Mouse (Mus musculus) frontal cortex, adult 2 months (tissue): ENCODE data around the gene Fut2. TPM values are rescaled to one million over a fixed set of nuclear protein-coding genes. Genes with fewer than 3 reads are reported as not detected.

Experiments used
- DNase-seq, 2 experiments: peaks; one replicate each; pipeline ENCODE4 v3.0.0; 2022; ENCODE audit warnings: low spot score in 1 of 2; ENCODE audit errors: extremely low spot score in 1 of 2
- polyA plus RNA-seq: library from polyadenylated mRNA; depleted of rRNA; stranded (reverse); fragments of >200 nt; gene quantifications from 2 replicates; pipeline ENCODE4 v1.2.3, GENCODE M21; 2012

Gene Fut2
- polyA plus RNA-seq, 1 experiment: 0.16 TPM

DNA sequence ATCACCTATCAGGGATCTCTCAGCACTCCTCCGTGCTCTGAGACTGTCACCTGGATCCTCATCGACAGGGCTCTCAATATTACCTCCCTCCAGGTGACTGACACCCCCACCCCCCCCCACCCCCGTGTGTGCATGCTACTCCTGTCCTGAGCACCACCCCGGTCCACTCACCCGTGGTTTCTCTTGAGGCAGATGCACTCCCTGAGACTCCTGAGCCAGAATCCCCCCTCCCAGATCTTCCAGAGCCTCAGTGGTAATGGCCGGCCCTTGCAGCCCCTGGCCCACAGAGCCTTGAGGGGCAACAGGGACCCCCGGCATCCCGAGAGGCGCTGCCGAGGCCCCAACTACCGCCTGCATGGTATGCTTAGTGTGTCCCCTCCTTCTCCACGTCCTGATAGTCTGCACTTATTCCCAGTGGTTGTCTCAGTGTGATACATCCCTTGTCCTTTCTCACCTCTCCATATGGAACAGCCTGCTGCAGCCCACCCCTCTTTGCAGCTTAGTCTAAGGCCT, 37.4 kb upstream of the Fut2 start:
- DNase-seq: no peak

DNA sequence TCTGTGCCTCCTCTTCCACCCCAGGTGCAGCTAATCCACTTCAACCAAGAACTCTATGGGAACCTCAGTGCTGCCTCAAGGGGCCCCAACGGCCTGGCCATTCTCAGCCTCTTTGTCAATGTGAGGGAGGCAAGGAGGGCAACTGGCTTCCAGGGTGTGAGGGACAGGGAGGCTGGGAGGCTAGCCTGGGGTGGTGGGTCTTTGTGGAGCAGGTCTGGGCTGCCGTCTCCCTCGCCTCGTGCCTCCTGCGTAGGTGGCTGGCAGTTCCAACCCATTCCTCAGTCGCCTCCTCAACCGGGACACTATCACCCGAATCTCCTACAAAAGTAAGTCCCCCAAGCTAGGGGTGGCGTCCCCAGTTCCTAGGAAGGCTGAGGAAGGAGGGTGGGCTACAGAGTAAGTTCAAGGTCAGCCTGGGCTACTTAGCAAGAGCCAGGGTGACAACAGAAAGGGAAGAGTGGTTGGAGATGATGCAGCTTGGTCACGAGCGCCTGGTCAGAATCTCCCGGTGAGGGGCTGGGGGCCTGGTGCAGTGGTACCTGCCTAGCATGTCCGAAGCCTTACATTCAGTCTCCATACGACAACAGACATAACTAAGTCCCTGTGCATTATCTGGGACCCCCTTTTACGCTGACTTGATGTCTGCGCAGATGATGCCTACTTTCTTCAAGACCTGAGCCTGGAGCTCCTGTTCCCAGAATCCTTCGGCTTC, 36.8 kb upstream of the Fut2 start:
- DNase-seq: no peak

DNA sequence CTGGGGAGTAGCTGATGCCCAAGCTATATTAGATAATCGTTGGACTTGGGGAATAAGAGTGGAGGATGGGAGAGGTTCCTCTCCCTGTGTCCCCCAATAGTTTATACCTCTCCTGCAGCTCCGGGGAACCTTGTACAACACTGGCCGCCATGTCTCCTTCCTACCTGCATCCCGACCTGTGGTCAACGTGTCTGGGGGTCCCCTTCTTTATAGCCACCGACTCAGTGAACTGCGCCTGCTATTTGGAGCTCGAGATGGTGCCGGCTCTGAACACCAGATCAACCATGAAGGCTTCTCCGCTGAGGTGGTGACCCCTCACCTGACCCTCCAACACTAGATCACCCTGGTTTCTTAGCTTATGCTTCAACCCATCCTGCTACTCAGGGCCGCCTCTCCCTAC, 36.1 kb upstream of the Fut2 start:
- DNase-seq: no peak

DNA sequence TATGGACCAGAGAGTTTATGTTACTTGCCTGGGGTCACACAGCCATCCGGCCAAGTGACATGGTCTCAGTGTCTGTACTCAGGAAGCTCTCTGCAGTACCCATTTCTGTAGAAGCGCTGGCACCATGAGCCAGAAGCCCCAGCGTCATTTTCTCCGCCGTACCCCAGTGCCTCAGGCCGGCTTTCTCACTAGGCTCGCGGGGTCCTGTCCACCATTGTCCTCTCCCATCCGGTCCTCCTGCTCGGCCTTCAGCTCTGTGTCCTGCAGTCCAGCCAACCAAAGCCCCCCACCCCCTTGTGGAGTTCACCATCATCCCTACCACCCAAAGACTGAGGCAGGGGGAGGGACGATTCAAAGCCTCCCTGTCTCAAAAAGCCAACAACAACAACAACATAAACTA, 35.4 kb upstream of the Fut2 start:
- DNase-seq: no peak

DNA sequence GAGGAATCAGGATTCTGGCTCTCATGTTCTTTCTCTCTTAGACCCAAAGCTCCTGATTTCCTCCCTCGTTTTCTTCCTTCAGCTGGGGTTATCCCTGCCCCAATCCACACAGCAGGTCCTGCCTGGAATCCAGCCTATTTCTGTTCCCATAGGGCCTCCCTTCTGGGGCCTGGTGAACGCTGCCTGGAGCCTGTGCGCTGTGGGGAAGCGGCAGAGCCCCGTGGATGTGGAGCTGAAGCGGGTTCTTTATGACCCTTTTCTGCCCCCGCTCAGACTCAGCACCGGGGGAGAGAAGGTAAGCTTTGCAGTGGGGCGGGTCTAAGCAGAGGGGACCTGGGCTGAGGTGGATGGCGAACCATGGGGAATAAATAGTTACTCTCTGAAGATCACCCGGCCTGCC, 34.9 kb upstream of the Fut2 start:
- DNase-seq: no peak

GRCm38 (mm10) chr7:45700301-45701015, 34.3 kb upstream of the Fut2 start:
- peak; percentile 88 to 90 for DNase-seq

GRCm38 (mm10) chr7:45699523-45700141, 33.4 kb upstream of the Fut2 start, which contains the start of gene Car11:
Gene Car11 (plus strand): TSS chr7:45699843.
- peak in 1 of 2 experiments; percentile 65 for DNase-seq

DNA sequence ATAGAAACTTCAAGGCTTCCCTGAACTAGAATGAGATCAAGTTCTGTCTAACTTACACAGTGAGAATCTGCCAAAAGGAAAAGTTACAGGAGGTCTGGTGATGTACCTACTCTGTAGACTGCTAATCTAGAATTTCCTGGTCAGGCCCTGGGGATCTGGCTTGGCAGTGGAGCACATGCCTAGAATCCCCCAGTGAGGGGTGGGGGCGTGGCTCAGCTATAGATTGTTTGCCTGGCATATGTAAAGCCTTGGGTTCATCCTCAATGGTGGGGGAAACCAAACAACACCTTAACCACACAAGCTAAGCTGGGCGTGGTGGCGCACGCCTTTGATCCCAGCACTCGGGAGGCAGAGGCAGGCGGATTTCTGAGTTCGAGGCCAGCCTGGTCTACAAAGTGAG, 31.7 kb upstream of the Fut2 start:
- peak in 1 of 2 experiments; percentile 1 for DNase-seq

DNA sequence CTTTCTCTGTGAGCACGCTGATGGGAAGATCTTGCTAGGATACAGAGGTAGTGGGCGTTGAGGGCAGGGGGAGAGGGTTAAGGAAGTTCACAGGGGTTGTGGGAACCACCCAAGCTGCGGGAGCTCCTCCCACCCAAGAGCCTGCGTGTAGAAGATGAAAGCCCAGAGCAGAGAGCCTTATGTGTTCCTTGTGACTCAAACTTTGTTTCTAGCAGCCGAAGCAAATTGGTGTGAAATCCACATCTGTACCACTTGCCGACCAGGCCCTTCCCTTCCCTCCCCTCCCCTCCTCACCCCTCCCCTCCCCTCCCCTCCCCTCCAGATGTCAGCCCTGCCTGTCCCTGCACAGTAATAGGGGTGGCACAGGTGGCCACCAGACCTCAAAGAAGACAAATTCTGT, 28.9 kb upstream of the Fut2 start:
- no peak for DNase-seq

- no peak for DNase-seq
Observed at GRCm38 (mm10) chr7:45693921-45694591, 27.9 kb upstream of the Fut2 start, which contains the start of gene Sec1. Gene Sec1 (minus strand): TSS chr7:45694402.

GRCm38 (mm10) chr7:45692364-45692763, 26.2 kb upstream of the Fut2 start:
- DNase-seq: no peak

- DNase-seq: no peak
Observed at GRCm38 (mm10) chr7:45689800-45690199, 23.6 kb upstream of the Fut2 start.

DNA sequence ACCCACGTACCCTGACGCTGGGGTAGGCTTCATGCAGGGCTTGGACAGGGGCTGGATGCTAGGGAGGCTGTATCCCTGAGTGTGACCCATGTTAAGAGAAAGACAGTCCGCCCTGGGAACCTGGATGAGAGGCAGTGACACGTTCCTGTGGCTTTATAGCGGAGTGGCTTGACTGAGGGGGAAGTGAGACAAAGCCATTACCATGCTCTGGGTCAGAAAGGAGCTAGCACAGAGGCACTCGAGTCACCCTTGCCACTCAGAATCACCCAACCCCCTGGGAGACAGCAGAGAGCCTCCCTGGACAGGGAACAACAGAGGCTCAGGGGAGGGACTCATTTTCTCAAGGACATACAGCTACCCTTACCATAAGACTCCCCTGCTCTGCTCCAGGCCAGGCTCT, 22.9 kb upstream of the Fut2 start:
- no peak for DNase-seq

- DNase-seq: no peak
Observed at GRCm38 (mm10) chr7:45686841-45687240, 20.6 kb upstream of the Fut2 start.

DNA sequence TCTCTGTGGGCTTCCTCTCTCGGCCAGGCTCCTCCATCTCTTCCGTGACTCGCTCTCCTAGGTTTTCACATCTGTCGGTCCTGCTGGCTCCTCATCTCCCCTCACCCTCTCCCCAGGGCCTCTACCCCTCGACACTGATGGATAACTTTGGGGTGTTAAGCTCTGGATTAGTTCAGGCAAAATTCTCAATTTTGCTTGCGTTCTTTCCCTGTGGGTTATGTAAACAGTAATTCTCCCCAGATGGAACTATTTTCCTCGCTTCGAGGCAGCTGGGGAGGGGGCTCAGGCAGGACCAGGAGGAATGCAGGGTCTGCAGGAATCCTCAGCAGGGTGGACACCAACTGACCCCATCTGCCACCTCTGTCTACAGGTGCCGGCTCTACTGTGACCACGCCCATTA, 19.6 kb upstream of the Fut2 start:
- no peak for DNase-seq

- DNase-seq: no peak
Observed at GRCm38 (mm10) chr7:45683396-45684050, 17.3 kb upstream of the Fut2 start, which contains the start of gene Ntn5. Gene Ntn5 (plus strand): TSS chr7:45684022.

DNA sequence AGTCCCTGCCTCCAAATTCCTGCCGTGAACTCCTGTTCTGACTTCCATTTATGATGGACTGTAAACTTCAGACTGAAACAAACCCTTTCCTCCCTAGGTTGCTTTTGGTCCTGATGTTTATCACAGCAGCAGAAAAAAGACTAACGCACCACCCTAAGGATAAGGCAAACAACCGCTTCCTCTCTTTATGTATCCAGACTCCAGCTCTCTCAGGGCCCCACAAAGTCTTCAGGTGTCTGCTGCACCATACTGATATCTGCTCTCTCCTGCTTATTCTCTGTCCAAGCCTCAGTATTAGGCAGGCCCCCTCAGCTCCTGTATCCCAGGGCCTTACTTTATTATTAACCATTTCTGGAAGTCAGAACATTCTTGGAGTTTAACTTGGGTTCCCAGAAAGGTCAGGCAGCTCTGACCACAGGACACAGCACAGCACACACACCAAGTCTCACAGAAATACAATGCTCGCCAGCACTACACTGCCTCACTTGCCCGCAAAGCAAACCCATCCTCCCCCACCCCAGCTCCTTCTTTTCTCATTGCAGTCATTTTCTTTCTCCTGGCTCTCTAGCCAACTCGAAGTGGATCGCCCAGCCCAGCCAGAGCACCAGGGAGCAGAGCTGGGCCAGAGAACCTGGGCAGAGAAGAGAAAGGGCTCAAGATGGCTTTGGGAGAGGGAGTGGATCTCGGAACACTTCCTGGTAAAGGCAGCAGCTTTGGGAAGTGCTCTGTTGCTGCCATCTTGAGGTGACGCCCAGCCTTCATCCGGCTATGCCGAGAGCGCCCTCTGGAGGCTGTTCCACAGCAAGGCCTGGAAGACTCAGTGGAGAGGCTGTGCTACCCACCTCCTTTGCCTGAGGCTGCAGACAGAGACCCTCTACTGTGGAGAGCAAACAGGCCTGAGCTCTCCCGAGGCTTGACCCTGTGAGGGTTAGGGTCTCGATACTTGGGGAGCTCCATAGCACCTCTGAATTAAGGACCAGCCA, 16.2 kb upstream of the Fut2 start:
- DNase-seq: peak in 1 of 2 experiments; percentile 93

GRCm38 (mm10) chr7:45681046-45681736, 15.0 kb upstream of the Fut2 start:
- DNase-seq: no peak
